Comparison of ENCODE assay signal across 18 mouse cellular contexts in the genomic region with DNA sequence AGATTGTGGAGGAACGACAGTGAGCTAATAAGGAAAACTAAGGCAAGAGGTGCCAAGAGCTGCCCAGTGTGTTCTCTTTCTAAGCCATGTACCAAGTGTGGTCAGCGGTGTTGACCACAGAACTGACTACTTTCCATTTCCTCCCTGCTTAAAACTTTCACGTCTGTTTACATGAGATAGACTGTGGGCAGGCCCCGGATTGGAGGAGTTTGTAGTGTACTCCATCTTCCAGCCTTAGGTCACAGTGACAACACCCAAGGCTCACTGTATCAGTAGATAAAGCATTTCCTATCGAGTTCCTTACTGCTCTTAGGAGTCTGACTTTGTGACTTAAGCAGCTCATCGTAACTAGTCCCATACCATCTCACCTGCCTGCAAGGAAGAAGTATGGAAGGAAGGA.
"Had no signal": no experiment of that assay in that cellular context is flagged by ENCODE, and none has a peak within 500 bp of the region (broad histone marks: within the 10 kb centered on the region; RNA-seq: fewer than 3 reads in every experiment).

No protein-coding gene starts in this region.

- H3K27me3 ChIP-seq: megakaryocyte, embryonic 14.5 days; midbrain, embryonic 13.5 days; midbrain, embryonic 15.5 days; neural tube, embryonic 13.5 days; neural tube, embryonic 15.5 days had no signal

- H3K4me2 ChIP-seq: lung, embryonic 14.5 days; midbrain, embryonic 11.5 days; midbrain, embryonic 13.5 days; midbrain, embryonic 15.5 days; neural tube, embryonic 13.5 days; neural tube, embryonic 15.5 days had no signal

- DNase-seq: lung, adult 18-20 months; lung, embryonic 14.5 days; lung, postnatal 10 days; lung, postnatal 4 days; retina, postnatal 1 day; right cerebral cortex, adult 18-20 months; right cerebral cortex, postnatal 25 days; right cerebral cortex, postnatal 4 days; spleen, adult 18-20 months; thymus, adult 18-20 months; thymus, postnatal 25 days; thymus, postnatal 4 days had no signal

- H3K9ac ChIP-seq: lung, embryonic 14.5 days; midbrain, embryonic 13.5 days; midbrain, embryonic 15.5 days; neural tube, embryonic 13.5 days; neural tube, embryonic 15.5 days had no signal

- H3K27ac ChIP-seq: midbrain, embryonic 13.5 days; midbrain, embryonic 15.5 days; neural tube, embryonic 13.5 days; neural tube, embryonic 15.5 days had no signal

- H3K36me3 ChIP-seq: neural tube, embryonic 15.5 days had no signal

- H3K9me3 ChIP-seq: megakaryocyte, embryonic 14.5 days; midbrain, embryonic 13.5 days; midbrain, embryonic 15.5 days; neural tube, embryonic 13.5 days; neural tube, embryonic 15.5 days had no signal

- H3K4me3 ChIP-seq: megakaryocyte, embryonic 14.5 days; midbrain, embryonic 13.5 days; midbrain, embryonic 15.5 days; neural tube, embryonic 13.5 days; neural tube, embryonic 15.5 days had no signal

- H3K4me1 ChIP-seq: midbrain, embryonic 15.5 days; neural tube, embryonic 13.5 days; neural tube, embryonic 15.5 days had no signal

- ATAC-seq: midbrain, embryonic 13.5 days; midbrain, embryonic 15.5 days had no signal
